Mouse (Mus musculus): ENCODE results near the gene Ugt1a5. TPM values are rescaled to one million over a fixed set of nuclear protein-coding genes. Genes with fewer than 3 reads are reported as not detected.
"Not testable (repeated sequence)": the region's sequence is repeated elsewhere in the genome, so short reads cannot be mapped to it uniquely, and the experiment has no call there.

Ugt1a5 gene
- polyA plus RNA-seq, 1 experiment: not detected

DNA sequence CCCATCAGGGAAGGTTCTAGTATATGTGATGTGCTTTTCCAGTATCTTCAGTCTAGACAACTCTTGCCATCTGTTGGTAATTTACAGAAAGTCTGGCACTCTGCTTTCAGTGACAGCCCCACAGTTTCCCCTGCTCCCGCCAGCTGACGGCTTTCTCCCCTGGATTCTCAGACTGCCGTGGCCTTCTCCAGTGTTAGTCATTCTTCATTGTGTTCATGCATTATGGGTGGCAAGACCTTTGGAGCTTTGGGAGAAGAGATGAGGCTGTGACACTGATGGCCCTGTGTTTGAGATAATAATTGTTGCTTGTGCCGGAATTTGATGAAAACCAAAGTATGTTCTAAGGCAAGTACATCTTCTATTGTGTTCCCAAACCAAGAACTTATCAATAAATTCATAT is 52.8 kb downstream of the Ugt1a5 start:
- DNase-seq (ENCODE audit: low read depth, low spot score): no peak
- 51% methylated on average over 4 of the region's 4 CpGs for WGBS

DNA sequence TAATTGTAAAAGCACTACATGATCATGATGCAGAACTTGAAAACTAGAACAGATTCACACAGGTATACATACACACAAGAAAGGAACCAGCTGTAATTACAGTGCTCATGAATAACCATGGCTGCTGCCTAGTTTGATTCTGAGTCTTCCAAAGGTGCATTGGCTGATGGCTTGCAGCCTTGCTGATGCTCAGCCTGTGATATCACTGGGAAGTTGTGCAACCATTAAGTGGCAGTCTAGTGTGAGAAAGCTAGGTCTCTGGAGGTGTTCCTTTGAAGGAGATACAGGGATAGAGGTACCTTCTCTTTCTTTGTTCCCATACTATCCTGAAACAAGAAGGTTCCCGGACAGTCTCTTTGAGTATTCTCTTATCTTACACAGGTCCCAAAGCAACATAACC is 53.2 kb downstream of the Ugt1a5 start:
- 18% methylated on average over 1 of the region's 1 CpGs for WGBS
- no peak for DNase-seq (ENCODE audit: low read depth, low spot score)

DNA sequence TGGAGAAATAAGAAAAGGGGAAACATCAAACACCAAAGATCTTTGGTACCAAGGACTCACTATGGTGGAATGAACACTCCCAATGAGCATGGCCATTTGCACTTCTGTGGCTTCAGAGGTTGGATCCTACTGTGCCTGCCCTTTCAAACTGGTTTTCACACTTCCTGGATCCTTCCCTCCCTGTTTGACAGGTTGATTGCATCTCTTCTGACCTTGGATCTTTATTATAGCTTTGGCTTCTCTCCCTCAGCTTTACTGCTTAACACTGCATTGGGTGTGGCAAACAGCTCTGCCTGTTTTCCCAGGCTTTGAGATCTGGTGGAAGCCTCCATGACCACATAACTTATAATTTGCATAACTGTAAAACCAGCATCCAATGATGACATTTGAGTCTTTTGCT is 54.5 kb downstream of the Ugt1a5 start:
- DNase-seq (ENCODE audit: low read depth, low spot score): peak; percentile 100

- DNase-seq (ENCODE audit: low read depth, low spot score): no peak
- 63% methylated on average over 2 of the region's 2 CpGs for WGBS
These were observed 56.4 kb downstream of the Ugt1a5 start for GRCm38 (mm10) chr1:88222216-88222615.

GRCm38 (mm10) chr1:88223011-88223515 is 57.3 kb downstream of the Ugt1a5 start:
- DNase-seq (ENCODE audit: low read depth, low spot score): not testable (repeated sequence)

- DNase-seq (ENCODE audit: low read depth, low spot score): no peak
- 57% methylated on average over 1 of the region's 1 CpGs for WGBS
These were observed 57.8 kb downstream of the Ugt1a5 start for GRCm38 (mm10) chr1:88223591-88223990.

GRCm38 (mm10) chr1:88224029-88224776 is 58.4 kb downstream of the Ugt1a5 start:
- WGBS: 38% methylated on average over 2 of the region's 2 CpGs

GRCm38 (mm10) chr1:88225301-88225700 is 59.5 kb downstream of the Ugt1a5 start:
- DNase-seq (ENCODE audit: low read depth, low spot score): not testable (repeated sequence)
- 35% methylated on average over 2 of the region's 2 CpGs for WGBS

More at GRCm38 (mm10) chr1:88224029-88224776, 58.4 kb downstream of the Ugt1a5 start:
- peak; percentile 97 for DNase-seq (ENCODE audit: low read depth, low spot score)

DNA sequence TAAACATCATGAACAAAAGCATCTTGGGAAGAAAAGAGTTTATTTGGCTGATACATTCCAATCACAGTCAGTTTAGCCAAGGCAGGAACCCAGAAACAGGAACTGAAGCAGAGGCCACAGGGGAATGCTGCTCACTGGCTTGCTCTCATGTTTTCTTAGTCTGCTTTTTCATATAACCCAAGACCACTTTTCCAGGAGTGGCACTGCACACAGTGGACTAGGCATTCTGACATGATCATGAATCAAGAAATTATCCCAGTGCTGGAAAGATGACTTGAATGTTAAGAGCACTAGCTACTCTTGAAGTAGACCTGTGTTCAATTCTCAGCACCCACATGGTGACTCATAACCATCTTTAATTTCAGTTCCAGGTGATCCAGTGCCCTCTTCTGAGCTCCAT is 59.9 kb downstream of the Ugt1a5 start:
- no peak for DNase-seq (ENCODE audit: low read depth, low spot score)

DNA sequence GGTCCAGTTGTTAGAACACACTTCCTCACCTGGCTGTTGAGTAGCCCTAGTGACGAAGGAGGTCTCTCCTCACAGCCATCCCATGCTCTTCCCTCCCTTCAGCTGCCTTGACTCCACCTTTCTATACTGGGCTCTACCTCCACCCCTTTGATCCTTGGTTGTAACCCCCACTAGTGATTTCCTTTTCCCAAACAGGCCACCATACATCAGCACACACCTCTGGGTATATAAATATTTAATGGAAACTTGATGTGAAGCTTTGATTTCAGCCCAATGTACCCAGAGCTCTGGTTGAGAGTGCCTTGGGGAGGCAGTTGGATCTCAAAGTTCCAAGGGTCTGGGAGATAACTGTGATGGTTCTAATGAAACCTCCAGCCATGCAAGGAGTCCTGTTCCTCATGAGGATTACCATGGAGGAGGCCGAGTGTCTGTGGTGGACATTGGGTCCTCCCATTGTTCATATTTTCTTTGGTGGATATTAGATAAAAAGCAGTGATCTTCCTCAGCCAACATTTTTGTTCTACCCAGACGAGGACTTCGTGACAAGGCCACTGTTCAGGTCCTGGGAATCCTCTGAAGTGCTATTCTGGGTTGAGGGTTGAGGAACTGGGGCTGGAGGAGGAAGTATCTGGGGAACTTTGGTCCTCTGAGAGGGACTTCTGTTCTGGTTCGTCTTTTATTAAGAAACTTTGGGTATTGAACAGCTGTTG is 61.0 kb downstream of the Ugt1a5 start, which contains the start of gene Mroh2a:
Gene Mroh2a, plus strand, starts transcription at position 317 of the 710 bp plus-strand sequence.
- WGBS: 58% methylated on average over 5 of the region's 5 CpGs
- DNase-seq (ENCODE audit: low read depth, low spot score): no peak

DNA sequence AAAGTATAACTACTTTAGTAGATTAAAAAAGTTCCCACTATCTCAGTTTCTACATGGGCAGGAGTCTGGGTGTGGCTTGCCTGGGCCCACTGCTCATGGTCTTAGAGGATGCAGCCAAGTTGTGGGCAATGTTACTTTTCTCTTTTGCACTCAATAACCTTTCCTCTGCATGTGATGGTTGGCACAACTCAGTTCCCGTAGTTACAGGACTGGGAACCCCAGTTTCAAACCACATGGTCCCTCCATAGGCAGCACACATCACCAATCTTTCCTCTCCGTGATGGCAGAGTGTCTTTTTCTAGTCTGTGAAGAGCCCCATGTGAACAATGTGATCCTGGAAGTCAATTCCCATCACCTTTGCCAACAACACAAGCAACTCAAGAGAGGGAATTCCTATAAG is 61.7 kb downstream of the Ugt1a5 start:
- no peak for DNase-seq (ENCODE audit: low read depth, low spot score)
- WGBS: 59% methylated on average over 2 of the region's 2 CpGs

DNA sequence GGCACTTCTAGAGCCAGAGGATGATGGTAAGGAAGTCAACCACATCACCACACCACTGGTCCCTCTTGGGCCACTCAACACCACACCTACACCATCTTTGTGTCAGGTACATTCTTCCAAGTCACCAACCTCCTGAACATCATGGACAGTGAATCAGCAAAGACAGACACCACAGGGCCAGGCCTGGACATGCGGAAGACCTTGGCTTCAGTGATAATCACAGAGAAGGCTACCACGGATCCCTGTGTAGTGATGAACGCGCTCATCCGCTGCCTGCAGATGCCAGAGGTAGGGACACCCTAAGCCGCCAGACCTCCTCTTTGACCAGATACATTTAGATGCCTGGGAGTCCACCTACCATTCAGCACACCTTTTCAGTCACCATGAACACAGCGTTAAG is 62.3 kb downstream of the Ugt1a5 start:
- DNase-seq (ENCODE audit: low read depth, low spot score): no peak
- WGBS: 74% methylated on average over 7 of the region's 7 CpGs

- no peak for DNase-seq (ENCODE audit: low read depth, low spot score)
- 84% methylated on average over 3 of the region's 3 CpGs for WGBS
These were observed 63.8 kb downstream of the Ugt1a5 start for GRCm38 (mm10) chr1:88229566-88229965.

DNA sequence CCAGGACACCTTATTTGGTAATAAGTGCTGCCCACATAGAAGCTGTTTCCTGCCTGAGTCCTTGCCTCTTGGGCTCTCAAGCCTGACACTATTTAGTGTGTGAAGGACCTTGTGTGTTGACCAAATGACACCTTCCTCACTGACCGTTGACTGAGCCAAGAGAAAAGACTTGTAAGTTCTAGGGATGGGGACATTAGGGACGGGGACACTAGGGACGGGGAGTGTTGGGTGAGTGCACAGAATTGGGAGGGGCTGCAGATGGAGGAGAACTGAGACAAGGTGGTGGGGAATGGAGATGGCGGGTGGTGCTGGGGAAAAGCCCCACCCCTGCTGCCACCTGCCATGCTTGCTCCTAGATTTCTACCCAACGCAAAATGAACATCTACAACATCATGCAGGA is 64.2 kb downstream of the Ugt1a5 start:
- WGBS: 89% methylated on average over 5 of the region's 5 CpGs
- DNase-seq (ENCODE audit: low read depth, low spot score): no peak

GRCm38 (mm10) chr1:88230421-88230820 is 64.6 kb downstream of the Ugt1a5 start:
- DNase-seq (ENCODE audit: low read depth, low spot score): no peak
- 76% methylated on average over 7 of the region's 7 CpGs for WGBS

- DNase-seq (ENCODE audit: low read depth, low spot score): no peak
- 79% methylated on average over 6 of the region's 6 CpGs for WGBS
These were observed 65.4 kb downstream of the Ugt1a5 start for GRCm38 (mm10) chr1:88230981-88231802.

DNA sequence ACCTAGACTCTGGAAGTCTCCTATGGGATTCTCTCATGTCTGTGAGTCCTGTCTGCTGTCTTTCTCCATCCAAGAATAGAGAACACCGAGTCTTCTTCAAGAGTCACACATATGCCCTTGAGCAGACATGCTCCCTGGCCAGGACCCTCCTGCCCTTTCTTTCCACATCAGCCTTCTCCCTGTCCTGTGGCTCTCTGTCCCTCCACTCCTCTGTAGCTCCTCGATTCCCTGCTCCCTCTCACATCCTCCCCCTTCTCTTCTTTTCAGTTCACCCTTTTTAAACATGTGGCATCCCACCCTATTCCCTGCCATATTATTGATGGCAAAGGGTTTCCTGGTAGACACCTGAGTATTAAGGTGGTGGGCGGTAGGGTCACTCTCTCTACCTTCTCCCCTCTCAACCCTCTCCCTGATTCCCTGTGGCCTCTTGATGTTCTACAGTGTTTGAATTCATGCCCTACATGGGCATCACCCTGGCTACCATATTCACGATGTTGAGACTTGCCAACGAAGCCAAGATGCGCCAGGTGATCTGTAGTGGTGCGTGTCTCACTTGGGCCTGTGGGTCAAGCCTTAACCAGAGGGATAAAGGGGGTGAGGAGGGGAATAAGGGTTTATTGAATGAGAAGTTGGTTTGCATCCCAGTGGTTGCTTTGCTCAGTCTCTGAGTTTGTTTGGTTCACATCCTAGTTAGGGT is 66.1 kb downstream of the Ugt1a5 start:
- WGBS: 66% methylated on average over 7 of the region's 7 CpGs
- DNase-seq (ENCODE audit: low read depth, low spot score): no peak

- no peak for DNase-seq (ENCODE audit: low read depth, low spot score)
- 48% methylated on average over 3 of the region's 3 CpGs for WGBS
These were observed 67.0 kb downstream of the Ugt1a5 start for GRCm38 (mm10) chr1:88232664-88233380.

All from large intestine, adult 2 months (tissue).